Mouse (Mus musculus): ENCODE results near the gene Sctr.

GRCm38 (mm10) chr1:119965804-119966514 is 40.7 kb upstream of the Sctr start:
- TF ChIP-seq MYOG (IDR thresholded peaks at IDR 0.05; ENCODE audit: control insufficient read depth in 1 of 3, insufficient read depth in 1 of 3, insufficient read length in 2 of 3, low read depth in 2 of 3) = no peak
- TF ChIP-seq POLR2A (IDR thresholded peaks at IDR 0.05; ENCODE audit: insufficient read length, low read depth) = no peak
- no peak for TF ChIP-seq POLR2AphosphoS2 (IDR thresholded peaks at IDR 0.05; ENCODE audit: insufficient read length, low read depth)
- TF ChIP-seq MYOD1 (IDR thresholded peaks at IDR 0.05; ENCODE audit: control insufficient read depth in 1 of 3, insufficient read length in 2 of 3, low read depth in 2 of 3) = no peak
- TF ChIP-seq MAX (IDR thresholded peaks at IDR 0.05; ENCODE audit: low read depth) = no peak
- TF ChIP-seq CEBPB (IDR thresholded peaks at IDR 0.05; ENCODE audit: insufficient read depth, poor library complexity, severe bottlenecking) = no peak
- no peak for TF ChIP-seq E2F4 (IDR thresholded peaks at IDR 0.05; ENCODE audit: insufficient read depth)

All from myocyte (in vitro differentiated cells).